Mouse (Mus musculus) neural tube, embryonic 15.5 days (tissue): ENCODE measurements around the gene Kif6. TPM values are rescaled to one million over a fixed set of nuclear protein-coding genes. Genes with fewer than 3 reads are reported as not detected.

Experiments
- ATAC-seq: fragments of 200-750 bp; cut with Nextera tagmentation; 2 replicates; pipeline ENCODE4 v1.8.0; 2017; ENCODE audit warnings: mild to moderate bottlenecking, moderate TSS enrichment, moderate library complexity; ENCODE audit not compliant: low FRiP score
- H3K27ac ChIP-seq: fragments of 300-500 bp; sonication (generic); replicated peaks from 2 replicates; pipeline ENCODE4 v1.5.1; 2015; ENCODE audit warnings: mild to moderate bottlenecking, inconsistent platforms
- H3K27me3 ChIP-seq: fragments of 300-500 bp; sonication (generic); replicated peaks from 2 replicates; pipeline ENCODE4 v1.6.1; 2015; ENCODE audit warnings: inconsistent platforms
- H3K36me3 ChIP-seq: fragments of 300-500 bp; sonication (generic); 2 replicates; pipeline ENCODE4 v1.6.1; 2015; ENCODE audit warnings: inconsistent platforms
- H3K4me1 ChIP-seq: fragments of 300-500 bp; sonication (generic); 2 replicates; pipeline ENCODE4 v1.6.1; 2015; ENCODE audit warnings: inconsistent platforms
- H3K4me2 ChIP-seq: fragments of 300-500 bp; sonication (generic); 2 replicates; pipeline ENCODE4 v1.6.1; 2015; ENCODE audit warnings: inconsistent platforms, mild to moderate bottlenecking, moderate library complexity
- H3K4me3 ChIP-seq: fragments of 300-500 bp; sonication (generic); replicated peaks from 2 replicates; pipeline ENCODE4 v1.5.1; 2015; ENCODE audit warnings: mild to moderate bottlenecking, inconsistent platforms
- H3K9ac ChIP-seq: fragments of 300-500 bp; sonication (generic); replicated peaks from 2 replicates; pipeline ENCODE4 v1.6.1; 2015; ENCODE audit warnings: mild to moderate bottlenecking, inconsistent platforms
- H3K9me3 ChIP-seq: fragments of 300-500 bp; sonication (generic); replicated peaks from 2 replicates; pipeline ENCODE4 v1.6.1; 2016; ENCODE audit warnings: inconsistent platforms
- WGBS: fragments of 180-500 bp; shearing (Covaris S2); methylation state at CpG from one replicate; pipeline ENCODE4 v1.1.7; 2015; ENCODE audit warnings: mixed read lengths; 5-methylcytosine and 5-hydroxymethylcytosine counted together
- polyA plus RNA-seq: library from polyadenylated mRNA; unstranded; fragments of >200 nt; fragmentation: Nextera tagmentation; extraction: Ambion mirVana; gene quantifications from 2 replicates; pipeline ENCODE4 v1.2.1, GENCODE M21; 2015

Gene Kif6
- polyA plus RNA-seq, 1 experiment from 2014 or later, result 2.1 TPM

DNA sequence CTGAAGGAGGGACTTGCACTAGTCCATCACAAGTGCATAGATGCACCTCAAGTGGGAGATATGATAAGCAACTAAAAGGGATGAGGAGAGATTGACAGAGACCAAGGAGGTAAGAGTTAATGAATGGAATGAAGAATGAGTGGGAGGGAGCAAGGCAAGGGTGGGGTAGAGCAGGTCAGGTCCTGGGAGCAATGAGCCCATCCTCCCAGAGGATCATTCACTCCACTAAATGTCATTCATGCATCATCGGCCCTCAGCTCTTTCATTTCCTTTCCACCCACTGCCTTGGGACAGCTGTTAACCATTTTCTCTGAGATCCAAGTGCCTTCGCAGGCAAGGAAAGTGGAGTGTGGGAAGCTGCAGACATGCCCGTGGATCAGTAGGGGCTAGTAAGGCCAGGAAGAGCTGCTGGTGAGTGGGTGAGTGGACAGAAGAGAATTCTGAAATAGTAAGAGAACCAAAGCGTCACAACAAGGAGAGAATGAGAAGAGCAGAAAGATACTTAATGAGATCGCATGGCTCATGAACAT is 95.2 kb downstream of the Kif6 start:
- Histone ChIP-seq H3K36me3 (no peaks in the 10 kb centered on the region), H3K27me3 (no peaks in the 10 kb centered on the region), H3K4me2 (no peak overlapping the region), H3K4me3 (no peak overlapping the region), H3K9ac (no peak overlapping the region), H3K9me3 (no peaks in the 10 kb centered on the region), H3K4me1 (no peaks in the 10 kb centered on the region), H3K27ac (no peak overlapping the region)
- no peak for ATAC-seq
- WGBS, result 80% methylated on average over 5 of the region's 5 CpGs

DNA sequence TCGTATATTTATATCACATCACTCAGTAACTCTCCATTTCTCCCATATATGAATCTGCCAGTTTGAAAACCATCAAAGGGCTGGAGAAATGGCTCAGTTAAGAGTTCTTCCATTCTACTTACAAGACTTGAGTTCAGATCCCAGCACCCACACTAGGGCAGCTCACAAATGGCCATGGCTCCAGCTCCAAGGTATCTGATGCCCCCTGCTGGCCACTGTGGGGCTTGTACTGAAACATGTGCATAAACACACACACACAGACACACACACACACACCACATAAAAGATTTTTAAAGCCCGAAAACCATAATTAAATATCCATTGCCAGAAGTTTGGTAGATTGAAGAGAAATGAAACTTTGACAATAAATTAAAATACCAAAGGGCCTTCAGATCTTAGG is 111.3 kb downstream of the Kif6 start:
- H3K4me3 ChIP-seq, result no peak overlapping the region
- no peak overlapping the region for H3K27ac ChIP-seq
- no peak overlapping the region for H3K9ac ChIP-seq
- no peak for ATAC-seq
- 95% methylated on average over 2 of the region's 2 CpGs for WGBS
- no peak overlapping the region for H3K4me2 ChIP-seq
- H3K9me3 ChIP-seq, result no peaks in the 10 kb centered on the region
- H3K4me1 ChIP-seq, result no peaks in the 10 kb centered on the region
- H3K27me3 ChIP-seq, result no peaks in the 10 kb centered on the region
- no peaks in the 10 kb centered on the region for H3K36me3 ChIP-seq

DNA sequence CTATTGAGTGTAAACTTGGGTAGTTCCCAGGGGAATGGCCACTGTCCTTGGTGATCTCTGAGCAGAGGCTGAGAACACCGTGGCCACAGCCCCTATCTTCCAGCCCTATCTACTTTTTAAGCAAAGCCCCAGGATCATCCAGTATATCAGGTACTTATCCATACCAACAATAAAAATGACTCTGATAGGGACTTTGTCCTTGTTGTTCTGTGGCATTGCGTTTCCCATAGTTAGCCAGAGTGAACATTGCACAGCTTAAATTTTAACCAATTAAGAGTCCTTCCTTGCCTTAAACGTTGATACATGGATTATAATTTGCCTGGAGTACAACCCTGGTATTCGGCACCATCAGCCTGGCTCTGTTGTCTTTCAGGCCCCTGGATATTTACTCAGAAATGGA is 112.0 kb downstream of the Kif6 start:
- 92% methylated on average over 4 of the region's 4 CpGs for WGBS
- Histone ChIP-seq H3K9ac (no peak overlapping the region), H3K27me3 (no peaks in the 10 kb centered on the region), H3K36me3 (no peaks in the 10 kb centered on the region), H3K27ac (no peak overlapping the region), H3K9me3 (no peaks in the 10 kb centered on the region), H3K4me3 (no peak overlapping the region), H3K4me2 (no peak overlapping the region), H3K4me1 (no peaks in the 10 kb centered on the region)
- ATAC-seq, result no peak

DNA sequence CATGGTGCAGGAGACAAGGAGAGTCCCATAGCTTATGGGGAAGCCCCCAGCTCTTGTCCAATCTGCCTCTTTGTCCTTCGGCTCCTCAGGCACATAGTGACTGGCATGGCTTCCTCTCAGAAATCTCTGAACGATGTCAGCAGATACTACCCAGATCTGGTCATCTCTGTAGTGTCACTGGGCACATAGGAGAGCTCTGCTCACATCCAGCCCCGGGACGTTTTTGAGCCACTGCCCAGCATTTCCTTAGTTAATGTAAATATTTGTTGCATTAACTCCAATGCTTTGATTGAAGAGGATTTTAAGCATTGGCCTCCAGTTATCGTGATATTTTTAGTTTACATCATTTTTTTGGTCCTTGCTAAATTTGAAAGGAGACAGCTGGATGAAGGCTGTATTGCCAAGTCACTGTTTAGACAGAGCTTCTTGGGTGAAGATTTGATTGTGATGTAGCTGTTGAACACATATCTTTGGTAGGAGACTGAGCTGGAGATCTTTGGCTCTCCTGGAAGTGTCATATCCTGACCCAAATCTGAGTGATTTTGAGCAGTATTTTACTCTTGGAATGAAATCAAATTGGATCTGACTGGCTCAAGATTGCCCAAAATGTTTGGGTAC is 112.6 kb downstream of the Kif6 start:
- no peak for ATAC-seq
- WGBS, result 92% methylated on average over 5 of the region's 5 CpGs
- Histone ChIP-seq H3K4me3 (no peak overlapping the region), H3K36me3 (no peaks in the 10 kb centered on the region), H3K9ac (no peak overlapping the region), H3K27ac (no peak overlapping the region), H3K27me3 (no peaks in the 10 kb centered on the region), H3K4me2 (no peak overlapping the region), H3K9me3 (no peaks in the 10 kb centered on the region), H3K4me1 (no peaks in the 10 kb centered on the region)

DNA sequence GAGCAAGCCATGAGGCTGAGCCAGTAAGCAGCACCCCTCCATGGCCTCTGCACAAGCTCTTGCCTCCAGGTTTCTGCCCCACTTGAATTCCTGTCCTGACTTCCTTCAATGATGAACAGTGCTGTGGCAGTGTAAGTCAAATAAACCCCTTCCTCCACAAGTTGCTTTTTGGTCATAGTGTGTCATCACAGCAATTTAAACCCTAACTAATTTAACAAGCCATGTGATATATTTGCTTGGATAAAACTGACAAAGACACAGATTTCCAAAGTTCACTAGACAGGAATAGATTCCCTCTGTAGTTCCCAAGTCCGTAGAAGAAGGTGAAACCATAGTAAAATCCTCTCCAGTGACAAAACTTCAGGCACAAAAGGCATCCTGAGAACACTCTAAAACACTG is 114.9 kb downstream of the Kif6 start:
- no peak overlapping the region for H3K27ac ChIP-seq
- no peak overlapping the region for H3K4me2 ChIP-seq
- no peaks in the 10 kb centered on the region for H3K36me3 ChIP-seq
- WGBS, result 90% methylated on average over 1 of the region's 1 CpGs
- H3K27me3 ChIP-seq, result no peaks in the 10 kb centered on the region
- H3K4me1 ChIP-seq, result no peaks in the 10 kb centered on the region
- no peak overlapping the region for H3K4me3 ChIP-seq
- H3K9me3 ChIP-seq, result no peaks in the 10 kb centered on the region
- ATAC-seq, result no peak
- H3K9ac ChIP-seq, result no peak overlapping the region

DNA sequence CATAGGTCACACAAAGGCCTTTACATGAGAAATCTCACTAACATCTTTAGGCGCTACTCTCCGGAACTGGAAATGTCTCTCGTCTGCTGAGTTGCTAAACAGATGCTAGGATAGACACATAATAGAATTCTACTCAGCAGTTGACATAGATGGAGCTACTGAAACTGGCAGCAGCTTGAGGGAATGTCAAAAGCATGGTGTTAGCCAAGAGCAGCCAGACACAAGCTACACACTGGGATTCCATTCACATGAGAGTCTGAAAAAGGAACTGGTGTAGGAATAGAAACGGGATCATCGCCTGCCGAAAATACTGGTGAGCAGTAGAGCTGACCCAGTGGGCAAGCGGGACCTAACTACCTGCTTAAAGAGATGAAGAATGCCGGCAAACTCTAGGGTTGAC is 117.8 kb downstream of the Kif6 start:
- Histone ChIP-seq H3K4me2 (no peak overlapping the region), H3K27me3 (no peaks in the 10 kb centered on the region), H3K36me3 (no peaks in the 10 kb centered on the region), H3K4me1 (no peaks in the 10 kb centered on the region), H3K9ac (no peak overlapping the region), H3K27ac (no peak overlapping the region), H3K4me3 (no peak overlapping the region), H3K9me3 (no peaks in the 10 kb centered on the region)
- ATAC-seq, result no peak
- WGBS, result 94% methylated on average over 8 of the region's 8 CpGs

DNA sequence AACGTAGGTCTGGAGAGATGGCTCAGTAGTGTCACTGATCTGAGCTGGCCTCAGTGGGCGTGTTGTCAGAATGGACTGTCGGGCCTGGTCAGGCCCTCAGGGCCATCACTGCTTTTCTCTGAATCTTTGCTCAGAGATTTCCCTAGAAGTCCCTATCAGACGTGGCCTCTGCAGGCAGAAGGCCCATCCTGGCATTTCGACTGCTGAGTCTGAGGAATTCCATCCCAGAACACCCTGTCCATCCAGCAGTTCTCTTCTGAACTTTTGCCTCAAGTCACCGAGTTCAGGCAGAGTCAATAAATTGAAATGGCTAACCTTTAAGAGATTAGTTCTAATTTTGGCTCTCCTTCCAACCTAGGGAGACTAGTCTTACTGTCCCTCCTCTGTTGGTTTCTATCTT is 119.1 kb downstream of the Kif6 start:
- H3K4me2 ChIP-seq, result no peak overlapping the region
- no peaks in the 10 kb centered on the region for H3K27me3 ChIP-seq
- H3K36me3 ChIP-seq, result no peaks in the 10 kb centered on the region
- no peaks in the 10 kb centered on the region for H3K9me3 ChIP-seq
- ATAC-seq, result no peak
- H3K4me1 ChIP-seq, result no peaks in the 10 kb centered on the region
- no peak overlapping the region for H3K27ac ChIP-seq
- WGBS, result 91% methylated on average over 6 of the region's 6 CpGs
- no peak overlapping the region for H3K4me3 ChIP-seq
- H3K9ac ChIP-seq, result no peak overlapping the region

DNA sequence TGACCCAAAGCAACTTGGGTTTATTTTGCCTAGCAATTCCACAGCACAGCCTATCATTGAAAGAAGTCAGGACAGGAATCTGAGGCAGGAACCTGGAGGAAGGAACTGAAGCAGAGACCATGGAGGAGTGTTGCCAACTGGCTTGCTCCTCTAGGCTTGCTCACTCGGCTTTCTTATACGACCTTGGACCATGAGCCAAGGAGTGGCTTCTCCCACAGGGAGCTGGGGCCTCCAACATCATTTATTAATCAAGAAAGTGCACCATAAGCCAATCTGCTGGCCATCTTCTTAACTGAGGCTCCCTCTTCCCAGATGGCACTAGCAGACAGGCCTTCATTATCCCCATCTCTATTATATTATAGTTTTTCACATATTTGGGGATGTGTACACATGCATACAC is 119.8 kb downstream of the Kif6 start:
- H3K9me3 ChIP-seq, result no peaks in the 10 kb centered on the region
- no peaks in the 10 kb centered on the region for H3K27me3 ChIP-seq
- ATAC-seq, result no peak
- WGBS, result 91% methylated on average over 2 of the region's 2 CpGs
- H3K27ac ChIP-seq, result no peak overlapping the region
- H3K9ac ChIP-seq, result no peak overlapping the region
- H3K4me3 ChIP-seq, result no peak overlapping the region
- H3K4me2 ChIP-seq, result no peak overlapping the region
- no peaks in the 10 kb centered on the region for H3K4me1 ChIP-seq
- no peaks in the 10 kb centered on the region for H3K36me3 ChIP-seq

DNA sequence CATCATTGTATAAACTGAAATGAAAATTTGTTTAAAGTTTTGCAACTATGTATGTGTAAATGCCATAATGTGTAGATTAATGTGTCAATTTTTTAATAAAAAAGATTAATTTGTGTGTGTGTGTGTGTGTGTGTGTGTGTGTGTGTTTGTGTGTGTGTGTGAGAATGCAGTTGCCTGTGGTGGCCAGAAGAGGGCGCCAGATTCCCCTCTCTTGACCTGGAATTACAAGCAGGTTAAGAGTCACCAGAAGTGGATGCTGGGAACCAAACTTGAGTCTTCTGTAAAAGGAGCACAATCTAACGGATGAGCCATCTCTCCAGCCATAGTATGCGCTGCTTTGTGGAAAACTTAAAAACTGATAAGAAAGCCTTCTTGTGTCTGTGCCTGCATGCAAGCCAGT is 121.4 kb downstream of the Kif6 start:
- no peak overlapping the region for H3K4me2 ChIP-seq
- H3K4me3 ChIP-seq, result no peak overlapping the region
- WGBS, result 67% methylated on average over 3 of the region's 3 CpGs
- no peaks in the 10 kb centered on the region for H3K27me3 ChIP-seq
- H3K27ac ChIP-seq, result no peak overlapping the region
- no peaks in the 10 kb centered on the region for H3K36me3 ChIP-seq
- ATAC-seq, result no peak
- no peak overlapping the region for H3K9ac ChIP-seq
- no peaks in the 10 kb centered on the region for H3K9me3 ChIP-seq
- H3K4me1 ChIP-seq, result peaks cover 6% of the 10 kb centered on the region; the same call in 1 of the 2 replicates

DNA sequence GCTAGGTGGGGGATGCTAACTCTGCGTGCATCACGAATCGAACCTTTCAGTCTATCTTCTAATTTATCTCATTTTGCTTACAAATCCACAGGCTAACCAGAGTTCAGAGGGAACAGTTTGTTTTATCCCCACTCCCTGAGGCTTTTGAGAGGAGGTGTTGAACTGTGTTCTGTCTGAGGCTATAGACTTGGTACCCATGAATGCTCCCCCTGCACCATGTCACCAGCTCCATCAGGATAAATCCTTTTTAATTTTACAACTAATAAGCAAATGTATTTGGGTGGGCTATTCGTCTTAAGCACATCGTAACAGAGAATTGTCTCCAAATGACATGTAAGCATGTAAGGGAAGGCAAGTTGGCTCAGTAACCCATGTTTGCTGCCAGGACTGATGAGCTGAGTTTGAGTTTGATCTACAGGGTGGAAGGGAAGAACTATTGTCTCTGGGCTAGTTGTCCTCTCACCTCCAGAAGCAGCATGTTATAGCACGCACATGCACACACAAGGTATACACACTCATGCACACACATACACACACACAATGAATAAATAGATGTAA is 122.4 kb downstream of the Kif6 start:
- H3K9ac ChIP-seq, result no peak overlapping the region
- no peak overlapping the region for H3K27ac ChIP-seq
- WGBS, result 90% methylated on average over 6 of the region's 6 CpGs
- no peaks in the 10 kb centered on the region for H3K36me3 ChIP-seq
- no peak overlapping the region for H3K4me2 ChIP-seq
- H3K4me1 ChIP-seq, result peaks cover 6% of the 10 kb centered on the region; the same call in 1 of the 2 replicates
- no peak overlapping the region for H3K4me3 ChIP-seq
- ATAC-seq, result no peak
- no peaks in the 10 kb centered on the region for H3K27me3 ChIP-seq
- no peaks in the 10 kb centered on the region for H3K9me3 ChIP-seq

DNA sequence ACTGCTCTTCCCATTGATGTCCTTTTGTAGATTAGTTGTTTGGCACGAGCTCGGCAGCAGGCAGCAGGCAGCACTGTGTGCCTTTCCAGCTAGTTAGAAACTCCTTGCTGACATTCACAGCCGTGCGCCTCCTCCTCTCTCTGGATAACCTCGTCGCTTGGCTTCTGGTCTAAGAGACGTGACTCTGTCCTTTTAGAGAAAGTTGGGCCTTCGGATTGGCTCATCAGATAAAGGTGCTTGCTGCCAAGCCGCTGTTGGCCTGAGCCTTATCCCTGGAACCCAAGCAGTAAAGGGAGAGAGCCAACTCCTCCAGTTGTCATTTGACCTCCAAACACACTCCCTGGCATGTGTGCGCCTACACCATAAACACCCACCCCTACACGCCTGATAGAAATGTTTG is 123.4 kb downstream of the Kif6 start:
- ATAC-seq, result no peak

DNA sequence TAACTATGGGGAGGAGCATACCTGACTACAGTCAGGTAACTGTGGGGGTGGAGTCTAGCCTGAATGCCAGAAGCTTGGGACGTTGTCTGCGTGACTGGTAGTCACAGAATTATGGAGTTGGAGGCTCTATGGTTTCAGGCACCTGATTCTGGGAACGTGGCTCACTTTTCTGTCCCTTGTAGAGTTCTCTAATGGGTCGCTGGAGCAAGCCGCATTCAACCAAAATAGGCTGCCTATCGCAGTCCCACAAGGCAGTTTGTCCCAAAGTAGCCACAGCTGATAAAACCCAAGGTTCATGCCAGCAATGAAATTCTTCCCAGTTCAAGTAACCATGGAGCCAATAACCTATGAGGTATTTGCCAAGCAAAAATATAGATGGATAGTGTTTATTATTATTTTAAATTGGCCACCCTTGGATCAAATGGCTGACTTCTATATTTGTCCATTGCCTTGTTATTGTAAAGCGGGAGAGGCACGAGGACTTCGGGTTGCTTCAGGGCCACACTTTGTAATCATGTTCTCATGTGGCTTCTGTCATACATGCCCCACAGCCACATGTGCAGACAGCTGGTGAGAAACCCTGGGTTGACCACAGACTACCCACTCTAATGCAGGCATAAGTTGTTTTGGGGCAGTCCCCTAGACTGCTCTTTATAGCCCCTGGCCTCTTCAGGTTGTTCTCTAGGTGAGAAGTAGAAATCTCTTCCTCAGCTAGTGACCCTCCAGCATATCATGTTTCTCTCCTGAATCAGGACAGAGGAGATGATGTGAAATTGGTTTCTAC is 125.2 kb downstream of the Kif6 start:
- Histone ChIP-seq H3K36me3 (no peaks in the 10 kb centered on the region), H3K27ac (no peak overlapping the region), H3K27me3 (no peaks in the 10 kb centered on the region), H3K9me3 (no peaks in the 10 kb centered on the region), H3K9ac (no peak overlapping the region), H3K4me1 (peaks cover 6% of the 10 kb centered on the region; the same call in 1 of the 2 replicates), H3K4me2 (no peak overlapping the region), H3K4me3 (no peak overlapping the region)
- ATAC-seq, result no peak
- 89% methylated on average over 9 of the region's 9 CpGs for WGBS

More for the DNA sequence above, 123.4 kb downstream of the Kif6 start:
- Histone ChIP-seq H3K27me3 (no peaks in the 10 kb centered on the region), H3K36me3 (no peaks in the 10 kb centered on the region), H3K4me2 (no peak overlapping the region), H3K9me3 (no peaks in the 10 kb centered on the region), H3K9ac (no peak overlapping the region), H3K27ac (no peak overlapping the region), H3K4me3 (no peak overlapping the region), H3K4me1 (peaks cover 6% of the 10 kb centered on the region; the same call in 1 of the 2 replicates)
- WGBS, result 76% methylated on average over 11 of the region's 11 CpGs
